Mouse (Mus musculus): ENCODE results near the gene Gm4064. TPM values are rescaled to one million over a fixed set of nuclear protein-coding genes. Genes with fewer than 3 reads are reported as not detected.
"Not testable (repeated sequence)": the region's sequence is repeated elsewhere in the genome, so short reads cannot be mapped to it uniquely, and the experiment has no call there.

The Gm4064 gene
- not detected for polyA plus RNA-seq (2017; shearing (Covaris generic))

GRCm38 (mm10) chrY:2796105-2796504 is at the start of gene Gm4064:
TSS of gene Gm4064 (minus strand) at chrY:2796205.
- ATAC-seq = not testable (repeated sequence)

- ATAC-seq = not testable (repeated sequence)
Measured at GRCm38 (mm10) chrY:2830380-2830779, 34.4 kb upstream of the Gm4064 start, which contains the start of the genes Rbmy and Gm10256. TSS of gene Rbmy (plus strand) at chrY:2830680. TSS of gene Gm10256 (plus strand) at chrY:2830699.

Other genes starting within 250 kb of the Gm4064 start
- gene H2al2c, start 197.1 kb downstream of the Gm4064 start, polyA plus RNA-seq (2017; shearing (Covaris generic)) = not detected
- gene Sry, start 132.5 kb downstream of the Gm4064 start, polyA plus RNA-seq (2017; shearing (Covaris generic)) = not detected
- not detected for gene H2al2b, start 75.5 kb downstream of the Gm4064 start, polyA plus RNA-seq (2017; shearing (Covaris generic))
- not detected for gene Rbmy, start 34.5 kb upstream of the Gm4064 start, polyA plus RNA-seq (2017; shearing (Covaris generic))
- gene Gm10256, start 34.5 kb upstream of the Gm4064 start, polyA plus RNA-seq (2017; shearing (Covaris generic)) = not detected
- not detected for gene Gm10352, start 104.8 kb upstream of the Gm4064 start, polyA plus RNA-seq (2017; shearing (Covaris generic))
- not detected for gene Gm29289, start 136.4 kb upstream of the Gm4064 start, polyA plus RNA-seq (2017; shearing (Covaris generic))

All from activated CD4-positive, CD25-positive, alpha-beta regulatory T cell, adult 4 months (primary cell).